Mouse (Mus musculus) heart, adult 2 months (tissue): ENCODE measurements around the gene Swsap1.

ENCODE experiments used
- CTCF ChIP-seq: fragments of 200-600 bp; IDR thresholded peaks from 2 replicates; pipeline ENCODE4 v1.8.1; 2022; ENCODE audit warnings: antibody characterized with exemption, mild to moderate bottlenecking, moderate library complexity
- EP300 ChIP-seq: fragments of 200-500 bp; IDR thresholded peaks from 2 replicates; pipeline ENCODE4 v1.6.1; 2011; ENCODE audit warnings: low read depth, low read length, control low read depth; ENCODE audit not compliant: insufficient read depth
- POLR2A ChIP-seq: fragments of 200-500 bp; IDR thresholded peaks from 2 replicates; pipeline ENCODE4 v1.6.1; 2011; ENCODE audit warnings: mild to moderate bottlenecking, low read depth, low read length, control low read depth; ENCODE audit not compliant: insufficient read depth

GRCm38 (mm10) chr9:21977331-21977730, 21.8 kb downstream of the Swsap1 start:
- TF ChIP-seq POLR2A = no peak
- TF ChIP-seq CTCF = no peak
- TF ChIP-seq EP300 = no peak
